22 mouse cellular contexts compared by ENCODE assay signal in genomic region chr1:128602688-128603385, GRCm38 (mm10). TPM values are rescaled to one million over a fixed set of nuclear protein-coding genes. Genes with fewer than 3 reads are reported as not detected.
DNase-seq lines count a peak whose midpoint lies in the region; ATAC-seq and TF ChIP-seq lines count a peak whose summit lies in the region.
"Had no signal": no experiment of that assay in that cellular context is flagged by ENCODE, and none has a peak within 500 bp of the region (broad histone marks: within the 10 kb centered on the region; RNA-seq: fewer than 3 reads in every experiment).

No protein-coding gene starts in this region.

- WGBS in liver, postnatal 0 days (ENCODE audit: insufficient replicate concordance): 65% methylated on average over 8 of the region's 8 CpGs
- WGBS in liver, embryonic 12.5 days (ENCODE audit: insufficient replicate concordance): 71% methylated on average over 8 of the region's 8 CpGs

- H3K27ac ChIP-seq in liver, postnatal 0 days (ENCODE audit: low read depth): peak overlapping the region; percentile 66; the same call in 1 of the 2 replicates
- H3K27ac ChIP-seq in liver, embryonic 12.5 days: no peak overlapping the region
- H3K27ac ChIP-seq: embryonic facial prominence, embryonic 13.5 days; heart, embryonic 10.5 days; hindbrain, embryonic 12.5 days; kidney, postnatal 0 days; liver, embryonic 15.5 days had no signal

- H3K9me3 ChIP-seq in liver, postnatal 0 days (ENCODE audit: low read length): no peaks in the 10 kb centered on the region
- H3K9me3 ChIP-seq in liver, embryonic 12.5 days (replicated peaks): no peaks in the 10 kb centered on the region
- H3K9me3 ChIP-seq: embryonic facial prominence, embryonic 13.5 days; heart, embryonic 10.5 days; hindbrain, embryonic 12.5 days; liver, embryonic 15.5 days had no signal

- no peak for TF ChIP-seq EP300 in liver, postnatal 0 days (IDR thresholded peaks at IDR 0.05; ENCODE audit: low read depth)

- H3K4me3 ChIP-seq in liver, postnatal 0 days (ENCODE audit: low read depth, low read length): no peak overlapping the region
- H3K4me3 ChIP-seq in liver, embryonic 12.5 days: no peak overlapping the region
- H3K4me3 ChIP-seq: embryonic facial prominence, embryonic 13.5 days; heart, embryonic 10.5 days; hindbrain, embryonic 12.5 days; liver, embryonic 15.5 days had no signal

- no peaks in the 10 kb centered on the region for H3K4me1 ChIP-seq in liver, postnatal 0 days (ENCODE audit: insufficient read depth)
- H3K4me1 ChIP-seq in liver, embryonic 12.5 days: no peaks in the 10 kb centered on the region
- H3K4me1 ChIP-seq: embryonic facial prominence, embryonic 13.5 days; heart, embryonic 10.5 days; hindbrain, embryonic 12.5 days; liver, embryonic 15.5 days had no signal

- H3K4me2 ChIP-seq in liver, postnatal 0 days (ENCODE audit: low read depth, low read length): no peak overlapping the region
- no peak overlapping the region for H3K4me2 ChIP-seq in liver, embryonic 12.5 days
- H3K4me2 ChIP-seq: embryonic facial prominence, embryonic 13.5 days; hindbrain, embryonic 12.5 days; liver, embryonic 15.5 days had no signal

- DNase-seq in liver, postnatal 0 days: no peak
- peak; percentile 52 for DNase-seq in CD4-positive helper T cell, adult 2 months (ENCODE audit: low read depth, low spot score)
- peak; percentile 82 for DNase-seq in T-cell, adult 2 months (ENCODE audit: low spot score)
- peak; percentile 78 for DNase-seq in thymus, postnatal 0 days (ENCODE audit: low spot score)
- no peak for DNase-seq in heart, adult 11 months
- no peak for DNase-seq in ovary, postnatal 10 days (ENCODE audit: low spot score)
- DNase-seq in retina, postnatal 1 day: no peak
- DNase-seq: adrenal gland, postnatal 10 days; cerebellum, adult 11 months; gastrocnemius, postnatal 36 days; lung, postnatal 10 days; midbrain, embryonic 14.5 days had no signal

- H3K9ac ChIP-seq in liver, postnatal 0 days (replicated peaks): no peak overlapping the region
- H3K9ac ChIP-seq in liver, embryonic 12.5 days: no peak overlapping the region
- H3K9ac ChIP-seq: embryonic facial prominence, embryonic 13.5 days; hindbrain, embryonic 12.5 days; liver, embryonic 15.5 days had no signal

- no peaks in the 10 kb centered on the region for H3K36me3 ChIP-seq in liver, postnatal 0 days (replicated peaks; ENCODE audit: insufficient read depth, low read length)
- H3K36me3 ChIP-seq in liver, embryonic 12.5 days: no peaks in the 10 kb centered on the region
- H3K36me3 ChIP-seq: embryonic facial prominence, embryonic 13.5 days; heart, embryonic 10.5 days; hindbrain, embryonic 12.5 days; liver, embryonic 15.5 days had no signal

- ATAC-seq in liver, postnatal 0 days: peak; percentile 50; the same call in 1 of the 2 replicates
- no peak for ATAC-seq in liver, embryonic 12.5 days
- ATAC-seq: activated CD4-positive, CD25-positive, alpha-beta regulatory T cell, adult 4 months; forebrain, embryonic 16.5 days; inflammation-experienced regulatory T-cells, adult 6 months; Patski had no signal

- TF ChIP-seq CTCF in liver, postnatal 0 days (IDR thresholded peaks at IDR 0.05; ENCODE audit: low read depth): no peak

- H3K27me3 ChIP-seq in liver, postnatal 0 days (ENCODE audit: insufficient read depth, low read length): no peaks in the 10 kb centered on the region
- no peaks in the 10 kb centered on the region for H3K27me3 ChIP-seq in liver, embryonic 12.5 days (replicated peaks)
- H3K27me3 ChIP-seq: embryonic facial prominence, embryonic 13.5 days; hindbrain, embryonic 12.5 days; liver, embryonic 15.5 days; Patski had no signal

RNA-seq across cellular contexts. Expression of gene Cxcr4, which starts 10.7 kb away (rescaled TPM):
- polyA plus RNA-seq in liver, postnatal 0 days (2015; fragmentation: Nextera tagmentation; extraction: Ambion mirVana): 4.3 and 5.5 TPM in 2 replicates
- polyA plus RNA-seq in liver, embryonic 12.5 days (2016; fragmentation: Nextera tagmentation; extraction: Ambion mirVana): 0.88 and 0.93 TPM in 2 replicates
- polyA plus RNA-seq in thymus, postnatal 0 days (2015; fragmentation: Nextera tagmentation; extraction: Ambion mirVana): 47.1 and 49.8 TPM in 2 replicates

Comparison
In these comparisons a context has a peak if more than half of its experiments do, and no peak if none do; other contexts are left out.
1. DNase-seq: peak in CD4-positive helper T cell, adult 2 months (single experiment), T-cell, adult 2 months (single experiment) and thymus, postnatal 0 days (single experiment); none in liver, postnatal 0 days (single experiment), heart, adult 11 months (single experiment), ovary, postnatal 10 days (single experiment) and retina, postnatal 1 day (single experiment).